In the genomic region with DNA sequence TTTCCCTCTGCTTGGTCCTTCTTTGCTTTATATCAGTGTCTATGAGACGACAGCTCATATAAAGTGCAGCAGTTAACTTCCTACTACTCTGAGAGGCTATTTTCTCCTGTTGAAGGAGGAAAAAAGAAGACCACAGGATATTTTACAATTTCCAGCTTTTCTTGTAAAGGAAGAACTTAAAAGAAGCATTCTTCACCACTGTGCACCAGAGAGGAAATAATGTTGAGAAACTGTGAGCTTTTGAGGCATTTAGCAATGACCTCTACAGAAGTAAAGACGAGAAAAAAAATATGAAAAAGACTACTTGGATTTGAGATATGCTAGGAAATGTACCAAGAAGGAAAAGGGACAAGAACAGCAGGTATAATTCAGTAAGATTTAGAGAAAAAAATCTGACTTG, we compare ENCODE assay signal across 17 mouse cellular contexts.
"Had no signal": no experiment of that assay in that cellular context is flagged by ENCODE, and none has a peak within 500 bp of the region (broad histone marks: within the 10 kb centered on the region; RNA-seq: fewer than 3 reads in every experiment).

No protein-coding gene starts in this region.

- ATAC-seq: hindbrain, postnatal 0 days; intestine, embryonic 16.5 days; liver, embryonic 12.5 days had no signal

- DNase-seq: gastrocnemius, adult 2 months; gastrocnemius, postnatal 10 days; gastrocnemius, postnatal 25 days; heart, adult 11 months; heart, adult 2 months; heart, postnatal 14 days; heart, postnatal 36 days; kidney, adult 11 months; kidney, adult 2 months; kidney, adult 9 months; kidney, postnatal 14 days; kidney, postnatal 36 days; layer of hippocampus, adult 9-11 months; layer of hippocampus, postnatal 36 days had no signal
